Mouse (Mus musculus) heart, adult 2 months (tissue): Measurements from ENCODE around the gene BC025920. TPM values are rescaled to one million over a fixed set of nuclear protein-coding genes. Genes with fewer than 3 reads are reported as not detected.

Experiments used
- DNase-seq, 2 experiments: peaks; one replicate each; pipeline ENCODE4 v3.0.0; 2021
- H3K27ac ChIP-seq: fragments of 200-600 bp; 2 replicates; pipeline ENCODE4 v1.8.1; 2022
- H3K27me3 ChIP-seq: fragments of 200-500 bp; 2 replicates; pipeline ENCODE4 v1.6.1; 2012; ENCODE audit warnings: mild to moderate bottlenecking, low read length, inconsistent platforms, mixed read lengths; ENCODE audit not compliant: control insufficient read depth, insufficient read depth
- H3K36me3 ChIP-seq: fragments of 200-500 bp; 2 replicates; pipeline ENCODE4 v1.6.1; 2012; ENCODE audit warnings: low read length, inconsistent platforms; ENCODE audit not compliant: control insufficient read depth, insufficient read depth
- H3K4me1 ChIP-seq: fragments of 200-500 bp; 2 replicates; pipeline ENCODE4 v1.6.1; 2011; ENCODE audit warnings: low read length; ENCODE audit not compliant: control insufficient read depth, insufficient read depth
- H3K4me3 ChIP-seq: fragments of 200-600 bp; 2 replicates; pipeline ENCODE4 v1.8.1; 2022
- H3K79me2 ChIP-seq: fragments of 200-500 bp; replicated peaks from 2 replicates; pipeline ENCODE4 v1.6.1; 2012; ENCODE audit warnings: mild to moderate bottlenecking, inconsistent platforms, low read length, moderate library complexity, mixed read lengths; ENCODE audit not compliant: control insufficient read depth, insufficient read depth
- H3K9ac ChIP-seq: fragments of 200-500 bp; 2 replicates; pipeline ENCODE4 v1.6.1; 2012; ENCODE audit warnings: low read depth, mild to moderate bottlenecking, control low read depth, inconsistent platforms, low read length, mixed read lengths
- CTCF ChIP-seq: fragments of 200-600 bp; IDR thresholded peaks from 2 replicates; pipeline ENCODE4 v1.8.1; 2022; ENCODE audit warnings: antibody characterized with exemption, mild to moderate bottlenecking, moderate library complexity
- EP300 ChIP-seq: fragments of 200-500 bp; IDR thresholded peaks from 2 replicates; pipeline ENCODE4 v1.6.1; 2011; ENCODE audit warnings: low read depth, low read length, control low read depth; ENCODE audit not compliant: insufficient read depth
- POLR2A ChIP-seq: fragments of 200-500 bp; IDR thresholded peaks from 2 replicates; pipeline ENCODE4 v1.6.1; 2011; ENCODE audit warnings: mild to moderate bottlenecking, low read depth, low read length, control low read depth; ENCODE audit not compliant: insufficient read depth
- WGBS: fragments of 180-500 bp; shearing (Covaris S2); methylation state at CpG from one replicate; pipeline ENCODE4 v1.1.7; 2018; 5-methylcytosine and 5-hydroxymethylcytosine counted together
- intact Hi-C: fragments of 180-260 bp; cut with DNase I; formaldehyde crosslinking; loops from one replicate; pipeline ENCODE4 v1.15.1; 2025
- polyA plus RNA-seq: library from polyadenylated mRNA; depleted of rRNA; stranded (reverse); fragments of >200 nt; gene quantifications from 2 replicates; pipeline ENCODE4 v1.2.3, GENCODE M21; 2012
- total RNA-seq, 2 experiments: library from RNA; stranded (reverse); gene quantifications; 2 replicates each; pipeline ENCODE4 v1.2.3; 2021

The BC025920 gene
- total and polyA plus RNA-seq, 3 experiments = 1.9 to 3.7 (median 2.5) TPM

DNA sequence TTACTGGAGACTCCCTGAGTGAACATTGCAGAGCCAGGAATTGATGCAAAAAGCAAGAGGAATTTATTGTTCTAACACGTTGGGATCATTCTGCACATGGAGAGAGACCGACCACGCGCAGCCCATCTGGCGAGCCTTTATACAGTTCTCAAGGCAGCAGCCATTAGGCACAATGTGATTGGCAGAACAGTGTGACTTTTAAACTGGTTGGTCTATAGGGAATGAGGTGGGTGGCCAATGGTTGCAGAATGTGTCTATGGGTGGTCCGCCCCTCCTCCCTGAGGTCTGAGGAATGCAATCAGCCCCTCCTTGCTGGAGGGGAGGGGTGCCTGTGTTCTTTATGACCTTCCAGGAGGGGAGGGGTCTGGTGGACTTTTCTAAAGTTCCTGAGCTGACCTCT, 9.4 kb downstream of the BC025920 start:
- no peak for TF ChIP-seq CTCF
- TF ChIP-seq EP300 = no peak
- TF ChIP-seq POLR2A = no peak
- Histone ChIP-seq H3K27me3 (no peaks in the 10 kb centered on the region), H3K9ac (no peak overlapping the region), H3K4me1 (no peaks in the 10 kb centered on the region), H3K79me2 (no peaks in the 10 kb centered on the region), H3K36me3 (no peaks in the 10 kb centered on the region), H3K4me3 (no peak overlapping the region), H3K27ac (no peak overlapping the region)
- WGBS = 74% methylated on average over 6 of the region's 6 CpGs
- intact Hi-C loops = no loop called here
- DNase-seq = no peak

- intact Hi-C loops = no loop called here
- Histone ChIP-seq H3K4me1 (no peaks in the 10 kb centered on the region), H3K27ac (no peak overlapping the region), H3K36me3 (no peaks in the 10 kb centered on the region), H3K4me3 (no peak overlapping the region), H3K79me2 (no peaks in the 10 kb centered on the region), H3K9ac (no peak overlapping the region), H3K27me3 (no peaks in the 10 kb centered on the region)
- no peak for TF ChIP-seq EP300
- no peak for TF ChIP-seq POLR2A
- no peak for TF ChIP-seq CTCF
- 74% methylated on average over 5 of the region's 5 CpGs for WGBS
- DNase-seq = no peak
These were observed 13.9 kb downstream of the BC025920 start for GRCm38 (mm10) chr10:81619976-81620375.

- intact Hi-C loops = no loop called here
These were observed 14.7 kb downstream of the BC025920 start for GRCm38 (mm10) chr10:81620786-81621185.

GRCm38 (mm10) chr10:81623441-81623840, 17.4 kb downstream of the BC025920 start:
- intact Hi-C loops = no loop called here
- Histone ChIP-seq H3K27me3 (no peaks in the 10 kb centered on the region), H3K79me2 (no peaks in the 10 kb centered on the region), H3K4me1 (peaks cover 5% of the 10 kb centered on the region), H3K27ac (no peak overlapping the region), H3K4me3 (no peak overlapping the region), H3K9ac (no peak overlapping the region), H3K36me3 (no peaks in the 10 kb centered on the region)
- 67% methylated on average over 8 of the region's 8 CpGs for WGBS
- no peak for DNase-seq
- TF ChIP-seq EP300 = no peak
- TF ChIP-seq POLR2A = no peak
- TF ChIP-seq CTCF = no peak

More at GRCm38 (mm10) chr10:81620786-81621185, 14.7 kb downstream of the BC025920 start:
- Histone ChIP-seq H3K4me1 (no peaks in the 10 kb centered on the region), H3K79me2 (no peaks in the 10 kb centered on the region), H3K27ac (no peak overlapping the region), H3K9ac (no peak overlapping the region), H3K27me3 (no peaks in the 10 kb centered on the region), H3K36me3 (no peaks in the 10 kb centered on the region), H3K4me3 (no peak overlapping the region)
- TF ChIP-seq EP300 (no peak), POLR2A (no peak), CTCF (no peak)
- DNase-seq = no peak
- WGBS = 59% methylated on average over 9 of the region's 9 CpGs

- H3K79me2 ChIP-seq = no peaks in the 10 kb centered on the region
- H3K4me1 ChIP-seq = peaks cover 5% of the 10 kb centered on the region
- TF ChIP-seq EP300 (no peak), POLR2A (no peak), CTCF (no peak)
- WGBS = 79% methylated on average over 22 of the region's 22 CpGs
- no peaks in the 10 kb centered on the region for H3K36me3 ChIP-seq
- peak overlapping the region; percentile 95 for H3K27ac ChIP-seq
- DNase-seq = no peak
- intact Hi-C loops = loop anchor here (2.0 to 5.0 kb wide), 3 partner anchors 16 to 551 kb away; partner anchors contain the start of gene BC025920
- no peak overlapping the region for H3K9ac ChIP-seq
- H3K4me3 ChIP-seq = peak overlapping the region; percentile 70
- H3K27me3 ChIP-seq = no peaks in the 10 kb centered on the region
These were observed 20.3 kb downstream of the BC025920 start for GRCm38 (mm10) chr10:81626101-81626993.
